Mouse (Mus musculus): ENCODE measurements around the gene Olfr92.

DNA sequence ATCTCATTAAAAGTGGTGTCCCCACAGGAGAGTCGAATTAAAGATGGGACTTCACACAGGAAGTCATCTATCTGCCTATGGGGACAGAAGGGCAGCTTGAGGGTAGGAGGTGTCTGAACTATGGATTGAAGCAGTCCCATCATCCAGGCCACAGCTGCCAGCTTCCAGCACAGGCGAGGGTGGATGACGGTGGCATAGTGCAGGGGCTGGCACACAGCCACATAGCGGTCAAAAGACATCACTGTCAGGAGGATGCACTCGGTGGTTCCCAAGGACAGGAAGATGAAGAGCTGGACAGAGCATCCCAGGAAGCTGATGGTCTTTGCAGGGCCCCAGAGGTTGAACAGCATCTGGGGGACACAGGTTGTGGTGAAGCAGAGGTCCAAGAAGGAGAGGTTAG lies 26.6 kb downstream of the Olfr92 start:
- TF ChIP-seq CTCF (IDR thresholded peaks at IDR 0.05; ENCODE audit: low read depth, low read length) (no peak), GATA1 (IDR thresholded peaks at IDR 0.05; ENCODE audit: borderline replicate concordance, low read length) (no peak), GATA2 (IDR thresholded peaks at IDR 0.05; ENCODE audit: borderline replicate concordance, low read depth, low read length) (no peak), POLR2AphosphoS5 (IDR thresholded peaks at IDR 0.05; ENCODE audit: insufficient replicate concordance, low read depth, low read length) (no peak), TAL1 (conservative IDR thresholded peaks at IDR 0.05; ENCODE audit: low read depth, low read length) (no peak)
